Mouse (Mus musculus) embryo, embryonic 10.5 days (tissue): ENCODE measurements around the gene Acr.

ENCODE experiments used
- DNase-seq: peaks from one replicate; pipeline ENCODE4 v3.0.0-alpha.2; 2015; ENCODE audit warnings: low spot score

The Acr gene

DNA sequence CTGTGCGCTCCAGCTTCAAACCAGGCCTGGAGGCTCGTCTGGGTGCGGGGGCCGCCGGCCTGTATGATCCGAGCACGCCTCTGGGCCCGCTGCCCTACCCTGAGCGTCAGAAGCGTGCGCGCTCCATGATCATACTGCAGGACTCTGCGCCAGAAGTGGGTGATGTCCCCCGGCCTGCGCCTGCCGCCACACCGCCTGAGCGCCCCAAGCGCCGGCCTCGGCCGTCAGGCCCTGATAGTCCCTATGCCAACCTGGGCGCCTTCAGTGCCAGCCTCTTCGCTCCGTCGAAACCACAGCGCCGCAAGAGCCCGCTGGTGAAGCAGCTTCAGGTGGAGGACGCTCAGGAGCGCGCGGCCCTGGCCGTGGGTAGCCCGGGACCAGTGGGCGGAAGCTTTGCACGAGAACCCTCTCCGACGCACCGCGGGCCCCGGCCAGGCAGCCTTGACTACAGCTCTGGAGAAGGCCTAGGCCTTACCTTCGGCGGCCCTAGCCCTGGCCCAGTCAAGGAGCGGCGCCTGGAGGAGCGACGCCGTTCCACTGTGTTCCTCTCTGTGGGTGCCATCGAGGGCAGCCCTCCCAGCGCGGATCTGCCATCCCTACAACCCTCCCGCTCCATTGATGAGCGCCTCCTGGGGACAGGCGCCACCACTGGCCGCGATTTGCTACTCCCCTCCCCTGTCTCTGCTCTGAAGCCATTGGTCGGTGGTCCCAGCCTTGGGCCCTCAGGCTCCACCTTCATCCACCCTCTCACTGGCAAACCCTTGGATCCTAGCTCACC is 20.1 kb upstream of the Acr start:
- peak; percentile 84 for DNase-seq

DNA sequence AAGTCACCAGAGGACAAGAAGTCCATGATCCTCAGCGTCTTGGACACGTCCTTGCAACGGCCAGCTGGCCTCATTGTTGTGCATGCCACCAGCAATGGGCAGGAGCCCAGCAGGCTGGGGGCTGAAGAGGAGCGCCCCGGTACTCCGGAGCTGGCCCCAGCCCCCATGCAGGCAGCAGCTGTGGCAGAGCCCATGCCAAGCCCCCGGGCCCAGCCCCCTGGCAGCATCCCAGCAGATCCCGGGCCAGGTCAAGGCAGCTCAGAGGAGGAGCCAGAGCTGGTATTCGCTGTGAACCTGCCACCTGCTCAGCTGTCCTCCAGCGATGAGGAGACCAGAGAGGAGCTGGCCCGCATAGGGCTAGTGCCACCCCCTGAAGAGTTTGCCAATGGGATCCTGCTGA is 19.3 kb upstream of the Acr start:
- DNase-seq = no peak

DNA sequence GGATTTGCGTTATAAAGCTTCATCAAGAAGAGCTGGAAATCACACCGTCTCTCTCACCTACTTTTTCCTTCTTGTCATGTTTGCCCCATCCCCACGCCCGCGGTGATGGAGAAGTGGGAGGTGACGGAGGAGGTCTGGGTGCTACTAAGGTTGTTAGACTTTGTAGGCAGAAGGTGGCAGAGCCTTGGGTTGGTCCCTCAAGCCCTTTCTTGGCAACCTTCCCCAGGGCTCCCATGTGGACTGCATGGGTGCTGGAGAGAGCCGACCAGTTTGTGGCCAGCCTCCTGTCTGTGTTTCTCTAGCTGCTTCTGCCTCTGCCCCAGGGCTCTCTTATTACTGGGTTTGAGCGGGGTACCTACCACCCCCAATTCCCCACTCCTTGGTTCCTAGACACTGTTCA is 17.6 kb upstream of the Acr start:
- DNase-seq = no peak

DNA sequence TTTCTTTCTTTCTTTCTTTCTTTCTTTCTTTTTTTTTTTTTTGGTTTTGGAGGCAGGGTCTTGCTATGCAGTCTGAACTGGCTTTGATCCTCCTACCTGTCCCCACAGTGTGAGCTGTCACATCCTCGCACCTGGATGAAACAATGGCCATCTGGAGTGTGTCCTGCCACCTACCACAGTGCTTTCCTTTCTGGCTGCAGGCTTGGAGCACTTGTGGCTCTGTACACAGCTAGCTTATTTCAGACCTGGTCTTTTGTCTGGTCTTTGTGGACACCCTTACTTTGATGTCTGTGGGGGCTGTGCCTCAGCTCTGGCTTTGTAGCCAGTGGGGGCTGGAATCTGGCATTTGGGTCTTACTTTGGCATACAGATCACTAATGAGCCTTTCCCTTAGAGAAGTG is 16.4 kb upstream of the Acr start:
- no peak for DNase-seq

DNA sequence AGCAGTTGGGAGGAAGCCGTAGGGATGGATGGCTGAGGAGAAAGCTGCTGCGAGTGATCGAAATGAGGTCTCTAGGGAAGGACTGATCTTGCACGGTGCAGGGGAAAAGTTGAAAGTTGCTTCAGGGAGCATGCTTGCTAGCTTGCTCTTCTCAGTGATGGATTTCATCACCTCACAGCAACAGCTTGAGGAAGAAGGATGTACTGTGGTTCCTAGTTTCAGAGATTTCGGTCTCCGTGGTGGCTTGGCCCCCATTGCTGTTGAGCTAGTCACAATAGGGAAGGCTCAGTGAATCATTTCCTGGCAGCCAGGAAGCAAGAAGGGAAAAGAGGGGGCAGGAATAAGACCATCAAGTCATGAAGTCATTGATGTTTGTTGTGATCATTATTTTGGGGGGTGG is 12.5 kb upstream of the Acr start:
- no peak for DNase-seq

DNA sequence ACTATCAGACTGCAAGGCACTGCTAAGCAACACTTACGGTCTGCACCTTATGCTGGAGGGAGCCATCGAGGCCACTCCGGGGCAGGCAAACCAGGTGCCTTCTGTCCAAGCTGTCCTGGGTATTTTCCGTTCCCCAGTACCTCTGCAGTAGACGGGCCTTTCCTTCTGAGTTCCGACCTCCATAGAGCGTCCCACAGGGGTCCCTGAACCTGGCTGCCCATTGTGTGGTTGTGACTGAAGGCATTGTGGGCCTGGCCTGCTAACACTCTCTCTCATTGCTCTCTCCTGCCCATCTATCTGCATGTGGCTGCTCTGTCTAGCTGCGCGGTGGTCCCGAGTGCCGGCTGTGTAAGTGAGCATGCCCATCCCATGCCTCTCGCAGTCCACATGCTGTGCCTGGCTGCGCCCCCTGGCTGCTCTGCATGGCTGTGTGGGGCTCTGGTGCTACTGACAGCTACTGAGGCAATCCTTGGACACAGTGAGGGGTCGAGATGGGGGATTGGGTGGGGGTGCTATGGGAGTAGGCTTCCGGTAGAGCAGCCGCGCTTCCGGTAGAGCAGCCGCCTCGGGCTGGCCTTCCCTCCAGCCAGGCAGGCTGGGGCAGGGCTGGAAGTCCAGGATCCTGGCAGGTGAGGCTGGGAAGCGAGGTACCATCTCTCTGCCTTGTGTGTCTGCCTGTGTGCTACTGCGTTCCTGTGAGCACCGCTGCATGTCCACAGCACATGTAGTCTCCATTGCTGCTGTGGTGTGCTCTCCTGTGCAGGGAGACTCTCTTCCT is 11.5 kb upstream of the Acr start:
- DNase-seq = peak; percentile 68

DNA sequence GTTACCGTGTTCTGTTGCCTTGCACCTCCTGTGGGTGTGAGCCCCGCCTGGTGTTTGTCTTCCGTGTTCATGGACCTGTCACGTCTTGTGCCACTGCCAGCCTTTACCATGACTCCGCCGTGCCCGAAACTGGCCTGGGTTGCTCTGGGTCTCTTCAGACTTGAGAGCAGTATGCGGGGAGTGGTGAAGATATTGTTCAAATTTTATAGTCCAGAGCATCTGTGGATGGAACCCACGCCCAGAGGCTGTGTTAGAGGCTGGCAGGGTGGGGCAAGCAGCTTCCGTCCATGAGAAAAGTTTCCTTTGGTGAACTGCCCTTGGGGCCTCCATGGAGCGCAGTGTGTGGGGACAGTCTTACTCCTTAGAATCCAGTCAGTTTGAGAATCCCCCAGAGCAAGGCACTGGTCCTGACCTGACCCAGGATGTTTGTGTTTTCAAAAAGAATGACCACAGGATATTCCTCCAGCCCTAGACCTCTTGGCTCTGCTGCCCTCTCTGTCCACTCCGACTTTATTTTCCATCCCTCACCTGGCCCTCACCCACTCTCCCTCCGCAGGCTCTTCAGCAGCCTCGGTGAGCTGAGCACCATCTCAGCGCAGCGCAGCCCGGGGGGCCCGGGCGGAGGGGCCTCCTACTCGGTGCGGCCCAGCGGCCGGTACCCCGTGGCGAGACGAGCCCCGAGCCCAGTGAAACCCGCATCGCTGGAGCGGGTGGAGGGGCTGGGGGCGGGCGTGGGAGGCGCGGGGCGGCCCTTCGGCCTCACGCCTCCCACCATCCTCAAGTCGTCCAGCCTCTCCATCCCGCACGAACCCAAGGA is 10.7 kb upstream of the Acr start:
- peak; percentile 13 for DNase-seq

DNA sequence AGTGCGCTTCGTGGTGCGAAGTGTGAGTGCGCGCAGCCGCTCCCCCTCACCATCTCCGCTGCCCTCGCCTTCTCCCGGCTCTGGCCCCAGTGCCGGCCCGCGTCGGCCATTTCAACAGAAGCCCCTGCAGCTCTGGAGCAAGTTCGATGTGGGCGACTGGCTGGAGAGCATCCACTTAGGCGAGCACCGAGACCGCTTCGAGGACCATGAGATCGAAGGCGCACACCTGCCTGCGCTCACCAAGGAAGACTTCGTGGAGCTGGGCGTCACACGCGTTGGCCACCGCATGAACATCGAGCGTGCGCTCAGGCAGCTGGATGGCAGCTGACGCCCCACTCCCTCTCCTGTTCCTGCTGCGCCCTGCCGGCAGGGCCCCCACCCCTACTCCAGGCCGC is 10.1 kb upstream of the Acr start:
- DNase-seq = peak; percentile 14

DNA sequence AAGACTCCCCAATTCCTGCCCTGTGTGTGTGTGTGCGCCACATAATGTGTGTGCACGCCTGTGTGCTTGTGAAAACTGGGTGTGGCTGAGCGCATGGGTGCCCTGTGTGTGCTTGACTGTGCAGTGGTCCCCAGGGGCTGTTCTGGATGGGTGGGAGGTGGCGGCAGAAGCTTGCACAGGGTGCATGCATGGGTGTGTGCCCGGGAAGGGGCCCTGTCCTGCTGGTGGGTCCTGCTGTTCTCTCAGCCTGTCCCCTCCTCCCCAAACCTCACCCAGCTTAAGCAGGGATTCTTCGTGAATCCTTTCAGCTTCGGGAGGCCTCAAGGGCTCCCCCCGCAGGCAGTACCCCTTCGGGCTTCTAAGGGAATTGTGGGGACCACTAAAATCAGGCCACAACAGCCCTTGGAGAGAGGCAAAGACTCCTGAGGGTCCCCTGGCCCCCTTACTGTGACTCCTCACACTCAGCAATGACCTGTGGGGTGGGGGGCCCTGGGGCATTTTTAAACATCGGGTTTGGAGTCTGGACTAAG is 8.9 kb upstream of the Acr start:
- DNase-seq = peak; percentile 9

DNA sequence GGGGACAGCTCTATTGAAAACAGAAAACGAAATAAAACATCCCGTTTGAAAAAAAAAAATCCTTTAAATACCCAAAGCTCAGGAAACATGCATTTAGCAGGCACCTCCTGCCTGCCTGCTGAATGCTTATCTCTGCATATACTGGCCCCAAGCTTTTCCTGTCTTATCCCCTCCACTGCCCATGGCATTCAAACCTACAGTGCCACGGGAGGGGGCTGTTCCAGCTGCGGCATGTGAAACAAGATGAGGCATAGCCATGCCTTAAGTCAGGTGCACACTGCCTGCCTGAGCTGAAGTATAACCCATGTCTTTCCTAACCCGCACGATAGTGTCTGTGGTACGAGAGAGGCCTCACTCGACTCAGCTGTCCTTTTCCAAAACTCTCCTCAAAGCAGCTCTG is 4.0 kb downstream of the Acr start:
- DNase-seq = no peak

DNA sequence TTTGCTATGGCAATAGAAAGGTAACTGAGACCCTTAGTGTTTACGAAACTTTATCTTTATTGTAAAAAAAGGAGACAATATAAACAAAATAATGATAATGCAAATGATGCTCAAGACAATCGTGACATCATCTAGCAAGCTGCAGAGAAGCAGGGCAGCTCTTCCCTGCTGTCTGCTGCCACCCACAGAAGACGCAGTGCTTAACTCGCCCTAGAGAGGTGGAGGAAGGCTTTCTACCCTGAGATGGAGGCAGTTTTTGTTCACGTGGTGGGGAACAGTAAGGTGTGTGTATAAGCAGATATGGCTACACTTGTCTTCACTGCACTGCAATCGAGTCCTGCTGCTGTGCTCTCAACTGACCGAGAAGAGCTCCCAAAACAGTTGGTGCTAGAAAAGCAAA is 14.4 kb downstream of the Acr start:
- DNase-seq = no peak

DNA sequence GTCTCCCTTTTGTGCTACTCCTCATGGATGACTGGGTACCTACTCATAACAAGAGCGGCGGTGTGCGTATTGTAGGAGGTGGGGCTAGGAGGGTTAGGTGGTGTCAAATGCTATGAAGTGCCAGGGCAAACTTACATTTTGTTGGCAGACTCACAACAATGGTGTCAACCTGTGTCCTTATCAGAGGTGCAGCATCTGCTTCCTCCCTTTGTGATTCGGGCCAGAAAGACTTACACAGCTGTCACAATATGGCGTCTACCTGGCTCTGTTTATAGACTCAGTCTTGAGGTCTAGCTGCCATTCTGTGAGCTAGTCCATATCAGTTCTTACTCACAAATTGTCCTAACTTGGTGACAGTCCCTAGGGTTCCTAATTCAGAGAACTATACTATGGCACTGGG is 17.0 kb downstream of the Acr start:
- DNase-seq = no peak

DNA sequence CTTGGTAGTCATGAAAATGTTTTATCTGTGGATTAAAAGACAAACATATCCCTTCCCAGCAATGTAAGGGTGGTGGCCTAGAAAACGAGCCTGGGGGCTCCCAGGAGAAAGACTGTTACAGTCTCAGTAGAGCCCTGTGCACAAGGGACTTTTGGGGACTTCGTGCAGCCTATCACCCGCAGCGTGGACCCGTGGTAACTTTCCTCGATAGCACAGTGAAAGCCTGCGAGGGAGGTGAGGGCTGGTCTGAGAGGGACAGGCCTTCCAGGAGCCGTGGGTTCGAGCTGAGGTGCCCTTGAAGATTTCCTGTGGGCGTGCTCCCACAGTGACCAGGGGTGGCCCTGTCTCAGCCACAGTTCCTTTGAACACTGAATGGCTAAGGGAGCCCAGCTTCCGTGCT is 17.5 kb downstream of the Acr start:
- DNase-seq = no peak

DNA sequence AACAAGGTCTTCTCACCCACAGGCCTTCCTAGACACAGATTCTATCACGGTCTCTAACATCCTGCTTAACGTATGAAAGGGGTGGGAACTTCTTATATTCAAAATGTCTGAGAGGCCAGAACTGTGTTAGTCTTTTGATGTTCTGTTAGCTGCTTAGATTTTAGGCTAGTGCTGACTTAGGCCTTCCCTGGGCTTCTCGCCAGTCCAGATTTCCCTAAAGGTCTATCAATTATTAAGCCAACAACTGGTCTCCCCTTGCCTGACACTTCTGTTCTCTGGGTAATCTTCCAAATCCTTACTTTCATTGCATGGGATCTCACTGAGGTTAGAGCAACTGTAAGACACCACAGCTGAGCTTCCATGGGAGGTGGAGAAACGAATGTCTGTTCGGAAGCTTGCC is 21.0 kb downstream of the Acr start:
- DNase-seq = no peak

DNA sequence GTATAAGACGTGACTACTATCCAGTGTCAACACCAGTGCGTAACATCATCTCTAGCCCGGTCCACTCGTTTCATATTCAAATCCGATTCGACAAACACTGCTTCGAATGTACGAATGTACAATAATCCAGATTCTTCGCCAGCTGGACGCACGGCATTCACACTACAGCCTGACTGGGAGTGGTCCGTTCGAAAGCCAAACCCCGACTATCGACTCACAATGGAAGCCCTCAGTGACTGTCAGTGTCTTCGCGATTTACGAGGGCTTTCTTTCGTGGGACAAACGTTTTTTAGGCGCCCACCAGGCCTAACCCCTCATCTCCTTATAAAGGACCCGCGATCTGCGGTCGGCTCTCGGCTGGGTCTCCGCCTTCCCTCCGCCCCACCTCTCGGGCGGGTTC is 23.2 kb downstream of the Acr start:
- peak; percentile 31 for DNase-seq

DNA sequence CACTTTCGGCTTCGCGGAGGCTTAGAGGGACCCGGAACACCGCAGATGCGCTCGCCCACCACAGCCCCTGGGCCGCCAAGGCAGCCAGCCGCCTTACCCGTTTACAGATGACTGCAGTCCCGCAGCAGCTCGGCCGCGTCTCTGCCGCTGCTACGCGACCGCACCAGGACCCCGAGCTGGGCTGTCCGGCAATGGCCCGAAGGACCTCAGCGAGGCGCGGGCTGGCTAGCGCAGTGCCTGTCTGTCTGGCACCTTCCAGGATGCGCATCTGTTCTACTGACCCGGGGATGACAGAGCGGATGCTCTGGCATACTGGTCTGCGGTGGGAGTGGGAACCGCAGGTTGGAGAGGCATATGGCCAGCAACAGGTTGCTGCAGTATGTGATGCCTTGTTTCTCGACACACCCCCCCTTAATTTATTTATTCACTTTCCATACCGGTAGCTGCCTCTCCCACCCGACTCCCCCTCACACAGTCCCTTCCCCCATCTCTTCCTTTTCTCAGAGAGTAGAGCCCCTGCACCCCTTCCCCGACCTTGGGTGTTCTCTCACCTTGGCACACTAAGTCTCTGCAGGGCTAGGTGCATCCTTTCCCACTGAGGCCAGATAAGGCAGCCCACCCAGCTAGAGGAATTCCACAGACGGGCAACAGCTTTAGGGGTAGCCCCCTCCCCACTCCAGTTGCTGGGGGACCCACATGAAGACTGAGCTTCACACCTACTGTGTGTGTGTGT is 23.8 kb downstream of the Acr start, which contains the start of gene Rabl2:
Gene Rabl2, minus strand, starts transcription at position 201 of the 733 bp plus-strand sequence.
- DNase-seq = peak; percentile 93

DNA sequence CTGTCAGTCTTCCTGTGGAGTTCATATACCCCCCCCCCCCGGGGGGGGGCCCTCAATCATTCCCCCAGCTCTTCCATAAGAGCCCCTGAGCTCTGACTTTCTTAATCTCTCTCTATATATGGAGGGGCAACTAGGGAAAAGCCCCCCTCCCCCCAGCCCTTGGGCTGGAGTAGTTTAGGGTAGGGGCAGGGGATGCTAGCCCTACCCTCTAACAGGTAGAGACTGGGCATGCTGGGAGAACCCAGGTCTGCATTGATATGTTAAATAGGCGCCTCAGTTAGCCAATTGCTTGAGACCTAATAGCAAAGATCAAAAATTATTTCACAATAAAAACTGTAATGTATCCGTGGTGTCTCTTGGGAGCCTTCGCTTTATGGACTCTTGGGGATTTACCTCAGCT is 24.4 kb downstream of the Acr start:
- DNase-seq = no peak

DNA sequence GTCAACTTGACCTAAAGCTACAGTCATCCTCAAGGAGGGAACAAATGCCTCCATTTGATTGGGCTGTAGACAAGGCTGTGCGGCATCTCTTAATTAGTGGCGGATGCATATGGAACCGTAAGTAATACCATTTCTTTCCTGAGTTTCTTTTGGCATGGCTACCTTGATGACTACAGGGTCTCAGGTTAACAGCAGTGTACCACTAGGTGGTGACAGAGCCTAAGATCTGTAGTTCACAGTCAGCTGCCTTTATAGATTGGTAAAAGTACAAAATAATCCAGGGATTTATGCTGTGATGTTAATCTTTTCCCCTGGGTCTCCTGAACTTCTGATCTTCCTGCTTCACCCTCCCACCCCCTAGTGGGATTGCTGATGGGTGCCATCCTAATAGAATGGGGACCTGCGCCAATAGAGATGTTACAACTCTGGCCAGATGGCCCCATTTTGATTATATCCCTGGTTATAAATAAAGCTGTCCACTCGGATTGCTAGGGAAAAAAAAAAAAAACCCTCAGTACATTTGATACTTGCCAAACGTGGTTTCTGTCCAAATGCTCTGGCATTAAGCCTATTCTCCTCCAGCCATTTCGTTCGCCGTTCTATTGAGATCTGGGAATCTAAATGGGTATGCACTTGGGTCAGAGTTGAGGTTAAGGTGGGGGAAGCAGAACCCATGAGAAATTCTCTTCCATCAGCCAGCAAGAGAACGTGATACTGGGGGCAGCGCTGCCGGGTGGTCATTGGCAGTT is 37.9 kb downstream of the Acr start:
- no peak for DNase-seq

DNA sequence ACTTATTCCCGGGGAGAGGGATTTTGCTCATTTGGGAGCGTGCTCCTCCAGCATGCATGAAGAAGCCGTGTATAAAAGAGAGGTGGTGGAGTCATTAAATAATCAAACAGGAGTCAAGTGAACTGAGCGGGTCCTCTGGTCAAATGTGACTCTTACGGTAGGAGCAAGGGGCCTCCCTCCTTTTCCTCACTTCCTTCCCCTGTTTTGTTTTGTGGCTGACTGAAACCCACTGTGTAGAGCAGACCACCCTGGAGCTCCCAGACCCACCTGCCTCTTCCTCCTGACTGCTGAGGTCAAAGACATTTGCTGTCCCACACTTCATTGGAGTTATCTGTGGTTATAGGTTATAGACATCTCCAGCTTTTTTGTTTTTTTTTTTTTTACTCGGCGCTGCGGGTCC is 39.4 kb downstream of the Acr start:
- DNase-seq = no peak

DNA sequence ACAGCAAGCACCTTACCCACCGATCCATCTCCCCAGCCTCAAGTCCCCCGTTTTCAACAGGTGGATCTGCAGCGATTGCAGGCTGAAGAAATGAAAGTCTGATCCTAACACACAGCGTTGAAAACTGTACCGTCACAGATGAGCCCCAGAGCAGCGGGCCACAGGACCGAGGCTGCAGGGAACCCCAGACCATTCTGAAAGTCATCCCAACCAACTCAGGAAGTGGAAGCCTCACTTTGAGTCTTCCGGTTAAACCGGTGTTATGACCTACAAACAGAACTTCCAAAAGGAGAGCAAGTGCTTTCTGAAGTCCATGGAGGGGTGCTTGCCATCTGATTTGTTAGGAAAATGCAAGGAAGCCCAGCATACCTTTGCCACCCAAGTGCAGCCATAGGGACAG is 39.8 kb downstream of the Acr start:
- DNase-seq = no peak

DNA sequence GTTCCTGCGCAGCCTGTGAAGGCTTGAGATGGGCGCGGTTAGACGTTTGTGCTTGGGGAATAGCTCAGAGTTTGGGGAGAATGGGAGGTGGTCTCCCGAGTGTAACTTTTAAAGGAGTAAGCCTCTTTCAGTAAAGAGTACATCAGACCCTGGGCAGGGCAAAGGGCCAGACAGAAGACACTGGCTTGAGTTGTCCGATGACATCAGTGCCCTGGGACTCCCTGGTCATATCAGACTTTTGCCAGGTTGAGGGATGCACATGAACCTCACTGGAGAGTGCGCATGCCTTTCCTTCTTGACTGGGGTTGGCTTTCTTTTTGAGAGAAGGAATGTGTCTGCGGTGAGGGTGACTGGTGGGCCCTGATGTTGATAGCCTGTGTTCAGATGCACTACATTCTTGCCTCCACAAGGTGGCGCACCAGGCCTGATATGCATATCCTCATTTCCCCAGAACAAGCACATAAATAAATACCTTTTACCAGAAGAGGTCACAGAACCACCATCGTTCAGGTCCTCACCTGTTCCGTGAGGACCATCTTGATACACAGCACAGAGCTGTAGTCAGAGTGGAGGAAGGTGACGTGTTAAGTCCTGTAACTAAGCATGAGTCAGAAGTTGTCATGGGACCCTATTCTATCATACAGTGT is 54.3 kb downstream of the Acr start:
- DNase-seq = peak; percentile 58
